Mouse (Mus musculus) c-Kit-positive CD71-positive TER-119-positive erythroid progenitor cells, embryonic 14.5 days (primary cell): ENCODE measurements around the gene Rngtt.
"Not testable (repeated sequence)": the region's sequence is repeated elsewhere in the genome, so short reads cannot be mapped to it uniquely, and the experiment has no call there.

Source experiments
- DNase-seq: peaks from one replicate; pipeline ENCODE4 v3.0.0-alpha.2; 2013; ENCODE audit warnings: low spot score

Gene Rngtt

DNA sequence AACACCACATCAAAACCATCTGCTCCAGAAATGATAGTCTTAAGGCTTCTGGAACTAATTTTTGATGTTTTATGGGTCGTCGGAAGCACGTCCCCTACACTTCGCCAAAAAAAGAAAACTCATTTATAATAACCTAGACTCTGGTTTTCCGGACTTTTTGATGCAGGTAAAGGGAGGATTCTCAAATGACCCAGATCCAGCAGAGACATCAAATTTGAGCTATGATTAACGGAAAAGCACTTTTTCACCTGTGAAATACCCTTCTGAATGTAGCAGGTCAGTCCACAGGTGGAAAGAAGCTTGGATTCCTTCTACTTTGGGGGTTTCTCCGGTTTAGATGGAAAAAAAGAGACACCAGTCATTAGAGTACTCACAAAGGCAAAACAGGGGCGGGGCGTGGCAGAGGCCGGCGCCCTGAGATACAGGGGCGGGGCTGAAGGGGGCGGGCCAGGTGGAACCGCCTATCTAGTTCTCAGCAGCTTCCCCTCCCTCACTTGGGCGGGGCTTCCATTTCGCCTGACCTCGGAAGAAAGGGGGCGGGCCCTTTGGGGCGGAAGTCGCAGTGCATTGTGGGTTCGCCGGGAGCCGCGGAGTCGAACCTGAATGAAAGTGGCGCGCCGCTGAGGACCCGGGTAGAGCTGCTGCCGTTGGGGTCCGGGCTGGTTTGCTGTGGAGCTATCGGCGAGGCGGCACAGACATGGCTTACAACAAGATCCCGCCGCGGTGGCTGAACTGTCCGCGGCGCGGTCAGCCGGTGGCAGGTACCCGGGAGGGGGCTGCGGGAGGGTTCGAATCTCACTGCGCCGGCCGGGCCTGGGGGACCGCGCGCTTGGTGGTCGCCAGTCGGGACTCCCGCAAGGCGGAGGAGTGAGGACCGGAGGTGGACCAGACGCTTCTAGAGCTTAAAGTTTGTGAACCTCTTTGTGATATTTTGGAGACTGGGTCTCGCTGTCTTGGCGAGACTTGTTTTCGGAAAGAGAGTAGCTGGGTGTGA lies at the start of gene Rngtt:
Rngtt (plus strand) TSS at position 548 of the 994 bp plus-strand sequence.
- DNase-seq: peak; percentile 98

DNA sequence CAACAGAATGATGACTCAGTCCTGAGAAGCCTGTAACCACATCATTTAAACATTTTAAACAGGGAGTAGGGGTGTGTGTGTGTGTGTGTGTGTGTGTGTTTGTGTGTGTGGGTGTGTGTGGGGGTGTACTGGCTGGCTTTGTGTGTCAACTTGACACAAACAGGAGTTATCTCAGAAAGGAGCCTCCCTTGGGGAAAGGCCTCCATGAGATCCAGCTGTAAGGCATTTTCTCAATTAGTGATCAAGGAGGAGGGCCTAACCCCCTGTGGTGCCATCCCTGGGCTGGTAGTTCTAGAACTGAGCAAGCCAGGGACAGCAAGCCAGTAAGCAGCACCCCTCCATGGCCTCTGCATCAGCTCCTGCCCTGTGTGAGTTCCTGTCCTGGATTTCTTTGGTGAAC lies 49.8 kb upstream of the Rngtt start:
- no peak for DNase-seq

DNA sequence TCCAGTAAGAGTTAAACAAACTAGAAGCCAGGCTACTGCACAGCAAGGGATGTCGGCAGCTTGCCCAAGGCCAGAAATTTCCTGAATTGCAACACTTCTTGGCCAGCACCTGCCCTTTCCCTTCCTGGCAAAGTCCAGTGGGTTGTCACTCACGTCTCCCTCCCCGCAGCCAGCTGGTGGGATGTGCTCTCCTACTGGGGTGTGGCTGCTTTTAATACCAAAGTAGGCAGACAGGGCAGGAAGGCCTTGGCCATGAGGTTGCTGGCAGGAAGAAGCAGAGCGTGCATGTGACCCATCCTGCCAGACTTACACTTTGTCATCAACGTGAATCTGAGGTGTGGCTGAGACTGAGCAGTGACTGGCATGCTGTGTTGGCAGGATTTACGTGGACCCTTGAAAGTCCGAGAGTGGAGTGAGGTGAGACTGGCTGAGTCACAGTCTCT lies 48.8 kb upstream of the Rngtt start:
- no peak for DNase-seq

DNA sequence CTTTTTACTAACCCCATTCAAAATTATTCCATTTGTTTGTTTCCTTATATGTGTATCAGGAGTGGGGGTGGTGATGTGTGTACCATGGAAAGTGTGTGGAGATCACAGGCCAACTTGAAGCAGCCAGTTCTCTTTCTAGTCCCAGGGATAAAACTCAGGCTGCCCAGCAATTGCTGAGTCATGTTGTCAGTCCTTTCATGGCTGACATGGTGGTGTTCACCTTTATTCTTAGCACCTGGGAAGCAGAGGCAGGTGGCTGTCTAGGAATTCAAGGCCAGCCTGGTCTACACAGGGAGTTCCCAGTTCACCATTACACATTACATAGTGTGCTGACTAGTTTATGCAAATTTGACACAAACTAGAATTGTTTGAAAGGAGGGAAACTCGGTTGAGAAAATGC lies 47.2 kb upstream of the Rngtt start:
- DNase-seq: no peak

DNA sequence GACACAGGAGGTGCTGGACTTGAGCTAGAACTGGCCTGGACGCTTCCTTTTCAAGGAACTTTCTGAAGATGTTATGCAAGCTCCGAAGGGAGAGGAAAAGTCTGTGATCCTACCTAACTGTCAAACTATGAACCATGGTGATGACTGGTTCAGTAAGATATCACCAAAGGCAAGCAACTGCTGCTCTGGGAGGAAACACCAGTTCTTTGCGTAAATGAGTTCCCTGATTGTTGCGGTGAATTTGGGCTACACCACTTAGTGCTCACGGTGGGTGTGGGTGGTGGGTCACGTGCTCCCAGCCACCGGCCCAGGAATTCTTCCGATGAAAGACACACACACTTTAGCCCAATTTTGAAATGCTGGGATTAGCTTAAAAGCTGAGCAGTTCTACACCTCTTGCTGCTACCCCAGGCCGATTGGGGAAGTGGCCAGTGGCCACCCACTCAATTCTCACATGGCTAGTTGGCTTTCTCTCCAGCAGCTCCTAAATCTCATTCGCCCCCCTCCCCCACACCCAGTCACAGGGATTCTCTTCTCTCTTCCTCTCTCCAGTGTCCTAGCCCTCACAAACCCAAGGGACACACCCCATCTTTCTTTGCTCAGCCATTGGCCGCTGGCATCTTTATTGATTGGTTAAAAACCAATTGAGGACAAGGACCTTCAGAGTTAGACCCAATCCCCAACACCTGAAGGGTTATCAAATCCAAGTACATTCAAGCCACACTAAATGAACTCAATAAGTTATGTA lies 45.0 kb upstream of the Rngtt start:
- no peak for DNase-seq

DNA sequence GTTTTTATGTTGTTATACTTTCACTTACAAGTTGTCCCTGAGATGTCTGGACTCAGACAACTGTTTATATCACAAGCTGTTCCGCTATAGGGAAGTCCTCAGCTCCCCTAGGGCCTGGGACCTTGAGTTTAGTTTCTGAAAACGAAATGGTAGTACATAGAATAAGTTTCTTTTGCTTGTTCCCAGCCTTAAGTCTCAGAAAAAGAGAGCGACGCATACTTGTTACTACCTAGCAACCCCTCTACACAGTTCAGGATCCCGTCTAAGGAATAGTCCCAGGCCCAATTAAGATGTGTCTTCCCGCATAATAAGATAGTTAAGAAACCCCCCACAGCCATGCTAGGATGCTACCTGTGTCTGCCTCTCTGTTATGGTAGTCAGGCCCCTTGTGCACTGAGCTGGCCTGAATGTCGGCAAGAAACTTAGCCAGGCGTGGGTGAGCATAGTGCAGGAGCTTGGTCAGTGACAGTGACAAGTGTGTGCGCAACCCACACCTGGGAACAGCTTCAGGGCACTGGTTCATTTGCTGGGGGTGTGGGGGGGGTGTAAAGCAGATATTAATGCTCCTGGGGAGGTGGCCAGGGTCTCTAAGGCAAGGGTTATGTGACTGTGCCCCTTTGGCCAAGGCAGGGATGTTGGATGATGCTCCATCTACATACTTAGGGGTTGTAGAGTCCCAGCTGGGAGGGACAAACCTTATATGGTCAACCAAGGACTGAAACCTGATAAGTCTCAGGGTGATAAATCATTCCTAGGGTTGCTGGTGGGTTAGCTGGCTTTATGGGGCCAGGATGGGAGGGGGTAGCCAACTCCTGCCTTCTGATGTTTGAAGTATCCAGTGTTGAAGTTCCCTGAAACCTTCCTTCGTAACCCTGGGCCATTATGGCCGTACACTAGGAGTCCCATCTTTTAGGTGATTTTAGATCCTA lies 39.5 kb upstream of the Rngtt start:
- DNase-seq: no peak

DNA sequence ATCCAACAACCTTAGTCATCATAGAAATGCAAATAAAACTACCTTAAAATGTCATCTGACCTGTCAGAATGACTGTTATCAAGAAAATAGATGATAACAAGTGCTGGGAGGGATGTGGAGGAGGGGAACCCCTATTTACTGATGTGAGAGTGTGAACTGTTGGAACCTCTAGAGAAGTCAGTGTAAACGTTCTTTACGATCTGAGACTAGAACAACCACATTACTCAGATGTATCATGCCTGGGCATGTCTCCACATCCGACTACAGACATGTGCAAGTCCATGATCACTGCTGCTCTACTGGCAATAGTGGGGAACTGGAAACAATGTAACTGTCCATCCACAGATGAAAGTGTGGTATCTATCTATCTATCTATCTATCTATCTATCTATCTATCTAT lies 36.7 kb upstream of the Rngtt start:
- no peak for DNase-seq

DNA sequence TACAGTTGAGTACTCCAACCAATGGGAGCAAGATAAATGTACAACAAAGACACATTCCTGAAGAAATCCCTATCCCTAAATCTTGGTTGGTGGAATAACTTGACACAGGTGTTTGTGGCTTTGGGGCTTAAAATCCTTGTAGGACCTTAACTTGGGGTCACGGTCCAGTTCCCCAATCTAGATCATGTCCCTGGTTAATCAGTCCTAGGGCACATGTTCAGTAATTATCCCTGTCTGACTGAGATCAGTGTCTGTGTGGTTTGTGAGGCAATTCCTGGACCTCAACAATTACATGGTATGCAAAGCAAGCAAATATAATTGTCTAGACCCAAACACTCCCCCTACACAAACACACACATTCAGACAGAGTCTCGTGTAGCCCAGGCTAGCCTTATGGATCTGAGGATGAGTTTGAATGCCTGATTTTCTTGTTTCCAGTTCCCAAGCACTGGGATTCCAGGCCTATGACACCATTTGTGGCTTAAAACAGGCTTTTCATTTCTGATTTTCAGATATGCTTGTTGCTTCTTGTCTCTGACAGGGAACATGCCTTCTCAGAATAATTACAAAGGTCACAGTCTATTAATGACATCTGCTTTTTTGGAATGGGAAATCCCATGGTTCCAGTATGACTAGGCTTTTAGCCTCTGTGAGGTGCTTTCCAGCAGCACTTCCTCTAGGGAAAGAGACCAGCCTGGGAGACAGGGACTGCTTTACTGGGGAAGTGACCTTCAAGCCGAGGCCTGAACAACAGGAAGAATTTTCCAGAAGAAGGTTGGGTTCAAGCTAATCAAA lies 28.0 kb upstream of the Rngtt start:
- DNase-seq: no peak

DNA sequence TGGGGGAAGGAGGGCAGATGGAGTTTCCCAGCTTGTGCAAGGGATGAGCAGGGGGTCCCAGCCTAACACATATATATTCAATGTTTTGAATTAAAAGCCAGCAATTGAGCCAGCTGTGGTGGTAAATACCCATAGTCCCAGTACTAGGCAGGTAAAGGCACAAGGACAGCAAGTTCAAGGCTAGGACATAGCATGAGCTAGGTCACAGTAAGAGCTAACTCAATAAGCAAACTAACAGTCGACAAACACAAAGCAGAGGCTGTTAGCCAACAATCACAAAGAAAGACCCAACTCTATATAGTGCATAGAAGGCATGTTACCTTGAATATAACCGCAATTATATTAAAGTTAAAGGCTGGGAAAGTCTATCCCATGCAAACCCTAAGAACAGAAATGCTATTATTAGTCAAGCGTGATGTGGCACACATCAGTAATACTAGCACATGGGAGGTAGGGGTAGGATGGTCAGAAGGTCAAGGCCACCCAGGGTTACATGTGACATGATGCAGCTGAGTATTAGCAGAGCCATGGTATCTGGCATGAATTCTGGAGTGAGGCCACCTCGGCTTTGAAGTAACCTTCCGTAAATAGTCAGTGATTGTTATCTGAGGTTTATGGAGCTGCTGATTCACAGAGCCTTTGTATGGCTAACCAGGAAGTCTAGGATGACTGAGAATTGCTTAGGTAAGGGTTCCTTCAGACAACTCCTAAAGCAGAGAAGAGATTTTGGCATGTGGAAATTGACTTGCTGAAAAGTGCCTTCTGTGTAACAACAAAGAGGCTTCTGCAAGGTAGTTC lies 25.8 kb upstream of the Rngtt start:
- DNase-seq: no peak

DNA sequence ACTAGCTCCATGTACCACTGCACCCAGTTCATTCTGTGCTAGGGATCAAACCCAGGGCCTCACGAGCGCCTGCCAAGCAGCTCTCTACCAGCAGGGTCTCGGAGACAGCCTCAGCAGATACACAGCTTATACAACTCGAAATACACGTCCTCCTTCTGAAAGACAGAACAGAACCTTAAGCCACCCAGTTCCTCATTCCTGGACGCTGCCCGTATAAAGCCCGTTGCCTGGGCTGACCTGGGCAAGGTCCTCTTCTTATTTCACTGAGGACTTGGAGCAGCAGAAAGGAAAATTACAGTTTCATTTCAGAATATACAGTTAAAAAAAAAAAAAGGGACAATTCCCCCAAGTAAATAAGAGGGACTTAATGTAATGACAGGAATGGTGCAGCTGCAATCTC lies 24.7 kb upstream of the Rngtt start:
- no peak for DNase-seq

DNA sequence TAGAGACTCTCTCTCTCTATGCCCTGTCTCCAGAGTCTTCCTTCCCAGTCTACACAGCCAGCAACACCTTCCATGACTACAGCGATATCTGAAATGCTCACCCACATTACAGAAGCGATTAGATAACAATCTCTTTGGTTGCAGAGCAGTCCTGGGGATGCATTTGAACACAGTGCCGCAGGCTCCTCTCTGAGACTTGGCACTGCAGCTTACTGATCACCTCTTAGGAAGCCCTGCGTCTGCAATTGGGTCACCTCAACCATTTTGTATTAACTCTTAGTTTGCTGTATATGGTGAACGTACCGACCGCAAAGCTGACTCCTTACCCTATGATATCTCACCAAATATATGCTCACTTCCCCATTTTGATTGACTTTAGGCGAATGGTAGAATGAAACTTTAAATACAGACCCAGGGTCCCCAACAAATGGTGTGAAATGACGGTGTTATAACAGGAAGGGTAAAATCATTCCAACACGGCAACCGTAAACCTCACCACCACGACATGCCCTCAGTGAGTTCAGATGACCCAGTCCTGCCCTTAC lies 20.9 kb upstream of the Rngtt start:
- DNase-seq: no peak

DNA sequence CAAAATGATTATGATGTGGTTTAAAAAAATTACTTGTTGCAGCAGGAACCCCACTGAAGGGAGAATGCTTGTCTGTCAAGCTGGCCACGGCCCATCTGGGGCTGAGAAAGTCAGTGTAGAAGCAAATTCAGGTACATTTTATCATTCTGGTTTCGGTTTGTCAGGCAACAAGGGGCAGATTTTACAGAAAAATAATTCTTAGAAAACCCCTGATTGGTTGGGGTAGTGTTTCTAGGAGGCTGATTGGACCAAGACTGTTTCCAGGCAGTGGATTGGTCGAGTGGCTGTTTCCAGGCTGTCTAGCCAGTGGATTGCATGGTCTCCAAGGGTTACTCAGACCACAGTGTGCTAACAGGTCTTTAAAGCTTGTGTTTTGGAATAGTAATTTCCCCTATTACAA lies 20.1 kb upstream of the Rngtt start, which contains the start of gene Pnrc1:
Pnrc1 (minus strand) TSS at position 162 of the 400 bp plus-strand sequence.
- DNase-seq: no peak

DNA sequence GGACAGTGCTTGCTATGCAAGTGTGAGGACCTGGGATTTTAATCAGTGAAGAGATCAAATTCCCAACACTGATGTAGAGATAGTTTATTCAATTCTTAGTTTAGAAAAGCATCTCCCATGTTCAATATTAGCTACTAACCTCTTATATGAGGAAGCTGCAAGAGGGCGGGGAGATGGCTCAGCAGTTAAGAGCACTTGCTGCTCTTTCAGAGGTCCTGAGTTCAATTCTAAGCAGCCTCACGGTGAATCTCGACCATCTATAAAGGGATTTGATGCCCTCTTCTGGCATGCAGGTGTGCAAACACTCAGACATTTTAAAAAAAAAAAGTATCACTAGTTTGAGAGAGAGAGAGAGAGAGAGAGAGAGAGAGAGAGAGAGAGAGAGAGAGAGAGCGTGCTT lies 19.2 kb upstream of the Rngtt start:
- no peak for DNase-seq

DNA sequence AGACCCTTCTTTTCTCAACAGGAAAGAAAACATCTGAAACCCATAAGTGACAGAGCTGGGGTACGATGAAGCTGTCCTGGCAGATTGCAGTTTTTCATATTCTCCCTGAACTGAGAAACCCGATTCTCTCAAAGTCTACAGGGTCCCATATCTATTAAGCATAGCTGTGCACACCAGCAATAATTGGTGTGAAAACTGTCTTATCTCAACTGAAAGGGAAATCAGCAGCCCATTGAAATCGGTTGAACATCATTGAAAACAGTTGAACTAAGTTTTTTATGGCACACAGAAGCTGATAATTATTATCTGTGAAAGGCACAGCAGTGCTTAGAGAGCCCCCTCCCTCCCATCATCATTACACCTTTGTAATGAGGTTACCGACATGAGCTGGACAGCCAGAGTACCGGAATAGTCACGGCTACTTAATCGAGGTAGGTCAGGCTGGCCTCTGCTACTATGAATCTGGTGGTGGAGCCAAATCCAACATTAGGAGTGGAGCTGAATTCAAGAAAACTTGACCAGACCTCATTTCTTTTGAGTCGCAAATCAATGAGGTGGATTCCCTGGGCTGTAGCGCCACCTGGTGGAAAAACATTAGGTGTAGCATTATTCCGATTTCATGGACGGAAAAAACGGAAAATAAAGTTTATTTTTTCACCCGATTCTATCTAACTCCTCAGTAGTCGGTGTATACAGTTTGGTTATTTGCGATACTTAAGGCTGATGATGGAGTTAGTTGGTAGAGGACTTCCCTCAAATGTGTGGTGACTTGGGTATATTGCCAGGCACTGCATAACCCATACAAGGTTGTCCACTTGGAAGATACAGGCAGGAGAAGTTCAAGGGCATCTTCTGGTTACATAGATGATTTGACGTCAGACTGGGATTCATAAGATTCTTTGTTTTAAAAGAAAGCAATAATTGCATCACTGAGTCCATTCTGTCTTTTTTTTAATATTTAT lies 17.4 kb upstream of the Rngtt start:
- DNase-seq: peak; percentile 70

DNA sequence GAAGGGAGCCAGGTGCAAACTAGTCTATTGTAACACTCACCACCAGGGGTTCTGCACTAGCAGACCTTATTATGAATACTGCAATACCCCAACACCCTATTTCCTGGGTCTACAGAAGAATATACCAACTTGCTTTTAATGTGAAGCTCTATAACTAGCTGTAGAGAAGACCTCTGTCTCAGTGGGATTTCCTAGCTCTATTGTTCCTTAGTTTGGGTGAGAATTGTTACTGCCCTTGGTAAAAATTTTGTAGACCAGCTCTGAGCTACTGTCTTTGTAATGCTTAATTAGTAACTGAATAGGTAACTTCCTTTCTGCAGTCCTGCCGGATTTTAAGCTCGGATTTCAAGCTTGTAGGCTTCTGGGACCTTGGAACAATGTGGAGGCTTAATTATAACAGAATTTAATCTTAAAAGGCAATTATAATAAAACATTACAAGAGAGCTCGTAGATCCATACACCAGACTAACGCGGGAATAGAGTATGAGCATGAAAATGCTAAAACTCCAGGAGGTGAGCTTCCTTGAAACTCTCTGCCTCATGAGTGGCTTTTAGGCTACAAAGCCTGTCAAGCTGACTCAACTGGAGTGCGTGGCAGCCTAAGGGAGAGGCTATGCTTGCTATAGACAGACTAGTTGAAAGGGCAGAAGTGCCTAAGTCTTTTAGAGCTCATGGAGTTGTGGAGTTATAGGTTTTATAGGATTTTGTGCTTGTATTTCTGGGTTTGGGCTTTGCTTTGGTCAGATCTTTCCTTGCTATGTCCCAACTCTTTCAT lies 9.0 kb upstream of the Rngtt start:
- DNase-seq: not testable (repeated sequence)

DNA sequence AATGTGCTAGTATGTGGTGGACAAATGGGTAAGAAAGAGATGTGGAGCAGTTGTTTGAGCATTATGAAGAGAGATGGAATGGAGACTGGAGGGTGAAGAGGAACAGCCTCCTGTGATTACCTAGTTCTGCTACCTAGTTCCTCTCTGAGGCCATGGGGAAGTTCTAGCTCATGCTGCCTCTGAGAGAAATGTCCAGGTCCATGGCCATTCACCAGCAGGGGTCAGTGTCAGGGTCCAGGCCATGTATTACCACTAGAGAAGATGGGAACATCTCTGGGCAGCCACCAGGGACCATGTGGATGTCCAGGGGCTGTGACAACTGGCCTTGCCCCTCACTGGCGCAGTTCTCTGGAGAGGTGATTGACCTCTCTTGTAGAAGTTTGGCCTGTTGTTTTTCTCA lies 7.1 kb upstream of the Rngtt start:
- no peak for DNase-seq

DNA sequence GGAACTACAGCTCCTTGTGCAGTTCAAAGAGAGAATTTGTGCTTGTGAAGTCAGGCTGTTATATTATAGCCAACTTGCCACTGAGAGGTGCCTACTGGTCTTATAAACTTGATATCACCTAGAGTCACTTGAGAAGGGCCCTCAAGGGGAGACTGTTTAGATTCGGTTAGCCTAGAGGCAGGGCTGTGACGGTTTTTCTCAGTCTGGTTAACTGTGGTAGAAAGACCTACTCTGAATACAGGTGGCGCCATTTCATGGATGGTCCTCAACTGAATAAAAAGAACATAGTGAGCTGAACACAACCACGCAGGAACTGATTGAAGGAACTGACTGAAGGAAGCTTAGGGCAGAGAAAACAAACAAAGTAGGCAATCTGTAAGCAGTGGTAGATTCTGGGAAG lies 3.0 kb upstream of the Rngtt start:
- no peak for DNase-seq
